Mouse (Mus musculus): ENCODE measurements at regions not wholly inside any gene's neighbourhood (a gene's known extent, or its start where the extent isn't known, plus 50 kb on each side); places are given as distances from the start of the nearest gene placed in this dataset.

- TF ChIP-seq CTCF (IDR thresholded peaks at IDR 0.05) (no peak), POLR2A (IDR thresholded peaks at IDR 0.05; ENCODE audit: insufficient read depth, low read depth, low read length) (no peak), EP300 (IDR thresholded peaks at IDR 0.05; ENCODE audit: insufficient read depth, low read depth, low read length) (no peak)
These were observed 54.0 kb upstream of the Shh start for GRCm38 (mm10) chr5:28520800-28521707.

Data from heart, adult 2 months (tissue).